Mouse (Mus musculus) heart, adult 2 months (tissue): ENCODE measurements around the gene Sp7.

Experiments
- CTCF ChIP-seq: fragments of 200-600 bp; IDR thresholded peaks from 2 replicates; pipeline ENCODE4 v1.8.1; 2022; ENCODE audit warnings: antibody characterized with exemption, mild to moderate bottlenecking, moderate library complexity
- EP300 ChIP-seq: fragments of 200-500 bp; IDR thresholded peaks from 2 replicates; pipeline ENCODE4 v1.6.1; 2011; ENCODE audit warnings: low read depth, low read length, control low read depth; ENCODE audit not compliant: insufficient read depth
- POLR2A ChIP-seq: fragments of 200-500 bp; IDR thresholded peaks from 2 replicates; pipeline ENCODE4 v1.6.1; 2011; ENCODE audit warnings: mild to moderate bottlenecking, low read depth, low read length, control low read depth; ENCODE audit not compliant: insufficient read depth

DNA sequence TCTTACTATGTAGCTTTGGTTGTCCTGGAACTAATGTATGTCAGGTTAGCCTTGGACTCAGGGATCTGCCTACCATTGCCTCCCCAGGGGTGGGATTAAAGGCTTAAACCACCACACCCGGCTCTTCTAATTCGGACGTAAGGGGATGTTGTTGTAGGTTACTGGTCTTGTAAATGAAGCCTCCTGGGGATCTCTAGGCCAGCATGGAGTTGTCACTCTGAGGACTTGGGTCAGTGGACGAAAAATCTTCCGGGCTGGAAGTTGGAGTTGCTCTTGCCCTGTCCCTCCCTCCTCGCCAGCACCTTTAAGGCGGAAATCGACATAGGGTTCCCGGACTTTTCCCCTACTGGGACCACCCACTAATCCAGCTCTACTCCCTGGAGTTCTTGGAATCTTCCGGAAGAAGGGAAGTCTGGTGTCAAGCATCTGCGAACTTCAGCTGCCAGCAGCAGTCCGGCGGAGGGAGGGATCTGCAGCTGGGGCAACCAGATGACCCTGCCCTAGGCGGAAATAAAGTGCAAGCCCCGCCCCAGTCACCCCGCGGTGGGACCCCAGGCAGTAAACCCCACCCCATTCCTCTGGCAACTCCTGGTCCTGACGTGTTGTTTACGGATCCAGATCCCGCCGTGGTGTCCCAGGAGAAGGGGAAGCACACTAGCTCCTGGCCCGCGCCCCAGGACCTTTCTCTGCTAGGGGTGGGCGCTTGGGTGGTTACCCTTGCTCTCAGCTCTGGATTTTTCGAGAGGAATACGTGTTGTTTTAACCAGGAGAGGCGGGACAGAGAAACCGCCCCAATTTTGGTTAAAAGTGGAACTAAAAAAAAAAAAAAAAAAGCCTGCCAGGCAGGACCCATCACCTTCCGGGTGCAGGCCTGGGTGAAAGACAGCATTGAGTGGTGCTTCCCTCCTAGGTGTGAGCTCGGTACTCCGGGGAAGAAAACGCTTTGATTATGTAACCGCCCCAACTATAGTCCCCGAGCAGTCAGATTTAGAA, 32.5 kb upstream of the Sp7 start:
- TF ChIP-seq POLR2A, result peak; percentile 95
- no peak for TF ChIP-seq CTCF
- peak; percentile 84; the same call in 1 of the 2 replicates for TF ChIP-seq EP300
